Mouse (Mus musculus): ENCODE measurements around the gene Rgcc.

DNA sequence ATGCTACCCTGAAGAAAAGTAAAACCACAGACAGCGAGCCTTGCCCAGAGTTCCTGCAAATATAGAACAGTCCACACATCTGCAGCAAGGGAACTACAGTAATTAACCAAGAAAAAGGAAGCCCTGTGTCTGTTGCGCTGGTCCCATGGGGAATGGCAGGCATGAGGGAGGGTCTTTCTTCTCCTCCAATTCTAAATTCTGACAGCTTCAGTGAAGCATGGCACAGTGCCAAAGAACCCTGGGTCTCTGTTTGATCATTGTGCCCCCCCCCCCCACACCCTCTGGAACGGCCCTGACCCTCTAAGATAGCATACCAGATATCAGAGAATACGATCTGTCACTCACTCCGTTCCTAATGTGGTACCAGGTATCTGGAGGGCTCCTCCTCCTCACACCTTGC is 4.6 kb downstream of the Rgcc start:
- no peak for TF ChIP-seq POLR2AphosphoS2 (IDR thresholded peaks at IDR 0.05; ENCODE audit: low read depth, low read length)
- no peak for TF ChIP-seq CTCF (conservative IDR thresholded peaks at IDR 0.05 in 1 of 2, IDR thresholded peaks at IDR 0.05 in 1 of 2; ENCODE audit: low read depth in 2 of 2, low read length in 2 of 2)
- no peak for TF ChIP-seq MAX (IDR thresholded peaks at IDR 0.05; ENCODE audit: low read length)
- TF ChIP-seq EP300 (IDR thresholded peaks at IDR 0.05; ENCODE audit: low read length) = no peak
- TF ChIP-seq SIN3A (IDR thresholded peaks at IDR 0.05; ENCODE audit: low read length) = no peak
- TF ChIP-seq USF1 (IDR thresholded peaks at IDR 0.05; ENCODE audit: low read depth, low read length) = no peak
- TF ChIP-seq KAT2A (IDR thresholded peaks at IDR 0.05; ENCODE audit: insufficient replicate concordance, low read length) = no peak
